Mouse (Mus musculus) hindbrain, embryonic 15.5 days (tissue): ENCODE results near the gene Atg16l1. TPM values are rescaled to one million over a fixed set of nuclear protein-coding genes. Genes with fewer than 3 reads are reported as not detected.

Experiments used
- ATAC-seq: fragments of 200-750 bp; cut with Nextera tagmentation; 2 replicates; pipeline ENCODE4 v1.8.0; 2017; ENCODE audit warnings: low read depth, moderate number of reproducible peaks, moderate TSS enrichment; ENCODE audit not compliant: low FRiP score
- H3K27ac ChIP-seq: fragments of 300-500 bp; sonication (generic); replicated peaks from 2 replicates; pipeline ENCODE4 v1.5.1; 2015; ENCODE audit warnings: mild to moderate bottlenecking, inconsistent platforms
- H3K27me3 ChIP-seq: fragments of 300-500 bp; sonication (generic); 2 replicates; pipeline ENCODE4 v1.6.1; 2015; ENCODE audit warnings: control low read depth, inconsistent platforms
- H3K36me3 ChIP-seq: fragments of 300-500 bp; sonication (generic); 2 replicates; pipeline ENCODE4 v1.6.1; 2015; ENCODE audit warnings: control low read depth, inconsistent platforms
- H3K4me1 ChIP-seq: fragments of 300-500 bp; sonication (generic); replicated peaks from 2 replicates; pipeline ENCODE4 v1.6.1; 2015; ENCODE audit warnings: control low read depth, inconsistent platforms
- H3K4me2 ChIP-seq: fragments of 300-500 bp; sonication (generic); 2 replicates; pipeline ENCODE4 v1.6.1; 2015; ENCODE audit warnings: moderate library complexity, mild to moderate bottlenecking, inconsistent platforms
- H3K4me3 ChIP-seq: fragments of 300-500 bp; sonication (generic); 2 replicates; pipeline ENCODE4 v1.5.1; 2015; ENCODE audit warnings: mild to moderate bottlenecking, inconsistent platforms
- H3K9ac ChIP-seq: fragments of 300-500 bp; sonication (generic); 2 replicates; pipeline ENCODE4 v1.6.1; 2015; ENCODE audit warnings: inconsistent platforms
- H3K9me3 ChIP-seq: fragments of 300-500 bp; sonication (generic); 2 replicates; pipeline ENCODE4 v1.6.1; 2016; ENCODE audit warnings: control low read depth, inconsistent platforms
- WGBS: fragments of 180-500 bp; shearing (Covaris S2); methylation state at CpG from one replicate; pipeline ENCODE4 v1.1.7; 2015; 5-methylcytosine and 5-hydroxymethylcytosine counted together
- polyA plus RNA-seq: library from polyadenylated mRNA; unstranded; fragments of >200 nt; fragmentation: Nextera tagmentation; extraction: Ambion mirVana; gene quantifications from 2 replicates; pipeline ENCODE4 v1.2.1, GENCODE M21; 2015

Gene Atg16l1
- 71.4 and 73.9 TPM in 2 replicates for polyA plus RNA-seq

DNA sequence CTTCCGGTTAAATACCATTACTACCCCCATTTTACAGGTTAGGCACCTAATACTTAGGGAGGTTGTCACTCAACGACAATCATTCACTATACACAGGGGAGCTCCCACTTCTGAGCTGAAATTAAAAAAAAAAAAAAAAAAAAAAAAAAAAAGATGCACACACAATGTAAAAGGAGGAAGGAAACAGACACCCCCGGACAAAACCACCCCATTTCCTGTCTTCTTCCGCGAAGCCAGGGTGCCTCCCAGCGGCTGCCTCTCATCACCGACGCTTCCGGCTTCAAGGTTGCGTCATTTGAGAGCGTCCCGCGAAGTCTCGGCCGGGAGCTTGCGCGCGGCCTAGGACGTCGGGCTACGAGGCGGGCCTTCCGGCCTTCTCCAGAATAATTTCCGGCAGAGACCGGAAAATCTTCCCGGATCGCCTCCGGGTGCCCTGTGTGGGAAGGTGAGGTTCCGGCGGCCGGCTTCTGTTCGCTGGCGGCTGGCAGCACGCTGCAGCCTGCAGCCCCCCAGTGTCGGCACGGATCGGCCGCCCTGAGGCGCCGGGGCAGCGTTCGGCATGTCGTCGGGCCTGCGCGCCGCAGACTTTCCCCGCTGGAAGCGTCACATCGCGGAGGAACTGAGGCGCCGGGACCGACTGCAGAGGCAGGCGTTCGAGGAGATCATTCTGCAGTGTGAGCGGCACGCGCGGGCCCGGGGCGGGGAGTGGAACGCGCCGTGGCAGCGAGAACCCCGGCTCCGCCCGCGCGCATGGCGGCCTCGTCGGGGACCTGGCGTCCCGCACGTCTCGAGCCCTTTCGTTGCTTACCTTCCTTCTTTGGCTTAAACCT lies at the start of gene Atg16l1:
Atg16l1 (plus strand) TSS at position 230 of the 830 bp plus-strand sequence.
- H3K9me3 ChIP-seq, result no peaks in the 10 kb centered on the region
- H3K9ac ChIP-seq, result peak within 1 kb of the TSS; percentile 80
- under 1% methylated on average over 79 of the region's 79 CpGs for WGBS
- H3K27me3 ChIP-seq, result no peaks in the 10 kb centered on the region
- peak within 1 kb of the TSS; percentile 83 for H3K27ac ChIP-seq
- peak; percentile 99 for ATAC-seq
- H3K36me3 ChIP-seq, result peaks cover 12% of the 10 kb centered on the region
- H3K4me3 ChIP-seq, result peak within 1 kb of the TSS; percentile 76
- H3K4me1 ChIP-seq, result peaks cover 22% of the 10 kb centered on the region
- peak within 1 kb of the TSS; percentile 68 for H3K4me2 ChIP-seq

DNA sequence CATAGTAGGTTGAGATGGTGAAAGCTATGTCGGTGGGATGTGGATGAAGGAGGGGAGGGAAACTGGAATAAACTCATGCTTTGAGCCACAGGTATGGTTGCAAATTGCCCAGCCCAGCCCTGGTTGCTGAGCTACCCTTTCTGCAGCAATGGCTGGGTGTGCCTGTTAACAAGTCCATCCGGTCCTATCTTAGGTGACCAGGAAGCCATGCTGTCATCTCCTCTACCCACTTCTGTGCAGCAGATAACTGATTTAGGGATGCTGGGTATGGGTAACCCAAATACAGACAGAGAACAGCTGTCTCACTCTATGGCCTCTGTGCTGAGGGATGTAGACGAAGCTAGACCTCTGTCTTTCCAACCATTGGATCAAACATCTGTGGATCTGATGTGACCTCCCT lies 49.3 kb upstream of the Atg16l1 start:
- Histone ChIP-seq H3K4me3 (no peak overlapping the region), H3K36me3 (no peaks in the 10 kb centered on the region), H3K4me1 (no peaks in the 10 kb centered on the region), H3K9me3 (no peaks in the 10 kb centered on the region), H3K27me3 (no peaks in the 10 kb centered on the region), H3K4me2 (no peak overlapping the region), H3K9ac (no peak overlapping the region), H3K27ac (no peak overlapping the region)
- ATAC-seq, result no peak
- 94% methylated on average over 3 of the region's 3 CpGs for WGBS

GRCm38 (mm10) chr1:87709020-87709419 lies 46.6 kb upstream of the Atg16l1 start:
- Histone ChIP-seq H3K9me3 (no peaks in the 10 kb centered on the region), H3K27ac (no peak overlapping the region), H3K4me1 (no peaks in the 10 kb centered on the region), H3K4me2 (no peak overlapping the region), H3K27me3 (no peaks in the 10 kb centered on the region), H3K9ac (no peak overlapping the region), H3K36me3 (no peaks in the 10 kb centered on the region), H3K4me3 (no peak overlapping the region)
- WGBS, result 35% methylated on average over 6 of the region's 6 CpGs
- no peak for ATAC-seq

DNA sequence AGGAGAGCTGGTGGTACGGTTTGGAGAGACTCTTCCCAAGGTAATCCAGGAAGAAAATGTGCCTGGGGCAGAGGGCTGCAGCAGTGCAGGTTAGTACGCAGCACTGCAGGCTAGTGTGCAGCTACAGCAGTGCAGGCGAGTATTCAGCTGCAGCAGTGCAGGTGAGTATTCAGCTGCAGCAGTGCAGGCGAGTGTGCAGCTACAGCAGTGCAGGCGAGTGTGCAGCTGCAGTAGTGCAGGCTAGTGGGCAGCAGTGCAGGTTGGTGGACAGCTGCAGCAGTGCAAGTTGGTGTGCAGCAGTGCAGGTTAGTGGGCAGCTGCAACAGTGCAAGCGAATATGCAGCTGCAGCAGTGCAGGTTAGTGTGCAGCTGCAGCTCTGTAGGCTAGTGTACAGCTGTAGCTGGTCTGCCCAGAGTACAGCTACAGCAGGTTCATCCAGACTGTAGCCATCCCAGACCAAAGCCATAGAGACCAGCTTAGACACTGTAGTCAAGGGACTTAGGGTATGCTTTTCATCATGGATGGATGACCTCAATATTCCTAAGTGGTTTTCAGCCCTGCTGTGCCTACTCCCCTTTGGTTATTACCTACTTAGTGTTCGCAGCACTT lies 45.9 kb upstream of the Atg16l1 start:
- Histone ChIP-seq H3K4me2 (no peak overlapping the region), H3K27me3 (no peaks in the 10 kb centered on the region), H3K27ac (no peak overlapping the region), H3K4me1 (no peaks in the 10 kb centered on the region), H3K4me3 (no peak overlapping the region), H3K36me3 (no peaks in the 10 kb centered on the region), H3K9ac (no peak overlapping the region), H3K9me3 (no peaks in the 10 kb centered on the region)
- 76% methylated on average over 7 of the region's 7 CpGs for WGBS
- peak; percentile 59; the same call in 1 of the 2 replicates for ATAC-seq

GRCm38 (mm10) chr1:87711938-87712613 lies 43.6 kb upstream of the Atg16l1 start:
- H3K27me3 ChIP-seq, result no peaks in the 10 kb centered on the region
- no peak overlapping the region for H3K9ac ChIP-seq
- no peak overlapping the region for H3K4me3 ChIP-seq
- no peaks in the 10 kb centered on the region for H3K9me3 ChIP-seq
- no peak overlapping the region for H3K4me2 ChIP-seq
- no peak overlapping the region for H3K27ac ChIP-seq
- WGBS, result 89% methylated on average over 10 of the region's 10 CpGs
- no peak for ATAC-seq
- H3K4me1 ChIP-seq, result no peaks in the 10 kb centered on the region
- H3K36me3 ChIP-seq, result no peaks in the 10 kb centered on the region

- Histone ChIP-seq H3K27ac (no peak overlapping the region), H3K4me3 (no peak overlapping the region), H3K36me3 (no peaks in the 10 kb centered on the region), H3K27me3 (no peaks in the 10 kb centered on the region), H3K4me1 (no peaks in the 10 kb centered on the region), H3K4me2 (no peak overlapping the region), H3K9me3 (no peaks in the 10 kb centered on the region), H3K9ac (no peak overlapping the region)
- ATAC-seq, result no peak
- WGBS, result 86% methylated on average over 1 of the region's 1 CpGs
Measured at GRCm38 (mm10) chr1:87712614-87712971, 43.1 kb upstream of the Atg16l1 start.

DNA sequence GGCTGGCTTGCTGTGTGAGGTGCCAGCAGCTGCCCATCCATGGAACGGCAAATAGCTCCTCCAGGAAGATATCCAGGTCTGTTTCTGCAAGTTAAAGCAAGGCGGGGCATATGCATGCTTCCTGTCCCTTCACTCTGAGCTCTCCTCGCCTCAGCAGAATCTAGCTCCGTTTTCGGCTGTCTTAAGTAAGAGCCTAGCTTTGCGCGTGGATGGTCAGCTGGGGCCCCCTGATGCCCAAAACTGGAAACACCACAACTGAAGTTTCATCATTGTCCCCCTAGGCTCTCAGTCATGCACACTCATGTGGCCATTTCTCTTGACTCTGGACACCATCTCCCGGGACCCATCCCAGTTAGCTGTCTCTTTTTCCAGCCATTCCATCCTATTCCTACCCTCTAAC lies 34.3 kb upstream of the Atg16l1 start:
- Histone ChIP-seq H3K9ac (no peak overlapping the region), H3K27me3 (no peaks in the 10 kb centered on the region), H3K36me3 (no peaks in the 10 kb centered on the region), H3K4me1 (no peaks in the 10 kb centered on the region), H3K9me3 (no peaks in the 10 kb centered on the region), H3K4me3 (no peak overlapping the region), H3K4me2 (no peak overlapping the region), H3K27ac (no peak overlapping the region)
- peak; percentile 79 for ATAC-seq
- 30% methylated on average over 8 of the region's 8 CpGs for WGBS

DNA sequence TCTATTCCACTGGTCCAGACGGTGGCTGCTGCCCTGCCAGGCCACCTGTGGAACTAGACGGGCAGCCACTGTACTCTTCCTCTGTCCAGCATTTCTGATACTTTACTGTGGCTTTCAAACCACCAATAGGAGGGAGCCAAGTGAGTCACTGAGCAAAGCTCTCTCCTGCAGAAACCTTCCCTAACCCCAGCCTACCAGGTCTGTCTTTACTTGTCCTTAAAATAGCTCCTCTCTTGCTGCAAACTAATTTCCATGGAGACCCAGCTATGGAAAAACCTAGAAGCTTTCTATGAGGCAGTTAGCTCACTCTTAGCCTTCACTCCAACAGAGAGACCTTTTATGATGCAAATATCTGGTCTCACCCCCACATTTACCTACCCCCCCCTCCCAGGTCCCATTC lies 33.6 kb upstream of the Atg16l1 start:
- Histone ChIP-seq H3K9me3 (no peaks in the 10 kb centered on the region), H3K9ac (no peak overlapping the region), H3K27ac (no peak overlapping the region), H3K4me1 (no peaks in the 10 kb centered on the region), H3K27me3 (no peaks in the 10 kb centered on the region), H3K36me3 (no peaks in the 10 kb centered on the region), H3K4me3 (no peak overlapping the region), H3K4me2 (no peak overlapping the region)
- 48% methylated on average over 2 of the region's 2 CpGs for WGBS
- no peak for ATAC-seq

DNA sequence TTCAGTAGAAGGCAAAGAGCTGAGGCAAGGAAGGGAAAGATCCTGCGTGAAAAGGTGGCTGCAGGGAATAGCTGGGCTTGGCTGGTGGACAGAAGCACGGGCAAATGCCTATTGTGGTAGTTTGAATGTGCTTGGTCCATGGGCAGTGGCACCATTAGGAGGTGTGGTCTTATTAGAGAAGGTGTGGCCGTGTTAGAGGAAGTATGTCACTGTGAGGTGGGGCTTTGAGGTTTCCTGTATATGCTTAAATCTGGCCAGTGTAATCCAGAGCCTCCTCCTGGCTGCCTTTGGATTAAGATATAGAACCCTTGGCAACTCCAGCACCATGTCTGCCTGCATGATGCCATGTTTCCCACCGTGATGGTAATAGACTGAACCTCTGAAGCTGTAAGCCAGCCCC lies 32.3 kb upstream of the Atg16l1 start:
- H3K4me2 ChIP-seq, result no peak overlapping the region
- no peak overlapping the region for H3K4me3 ChIP-seq
- no peaks in the 10 kb centered on the region for H3K36me3 ChIP-seq
- 80% methylated on average over 4 of the region's 4 CpGs for WGBS
- H3K9ac ChIP-seq, result no peak overlapping the region
- no peaks in the 10 kb centered on the region for H3K27me3 ChIP-seq
- no peak for ATAC-seq
- H3K4me1 ChIP-seq, result no peaks in the 10 kb centered on the region
- H3K27ac ChIP-seq, result no peak overlapping the region
- H3K9me3 ChIP-seq, result no peaks in the 10 kb centered on the region

GRCm38 (mm10) chr1:87729070-87729469 lies 26.6 kb upstream of the Atg16l1 start:
- H3K4me2 ChIP-seq, result no peak overlapping the region
- 74% methylated on average over 2 of the region's 2 CpGs for WGBS
- H3K36me3 ChIP-seq, result no peaks in the 10 kb centered on the region
- no peaks in the 10 kb centered on the region for H3K4me1 ChIP-seq
- H3K27ac ChIP-seq, result no peak overlapping the region
- no peak for ATAC-seq
- H3K9me3 ChIP-seq, result no peaks in the 10 kb centered on the region
- H3K4me3 ChIP-seq, result no peak overlapping the region
- no peak overlapping the region for H3K9ac ChIP-seq
- no peaks in the 10 kb centered on the region for H3K27me3 ChIP-seq

DNA sequence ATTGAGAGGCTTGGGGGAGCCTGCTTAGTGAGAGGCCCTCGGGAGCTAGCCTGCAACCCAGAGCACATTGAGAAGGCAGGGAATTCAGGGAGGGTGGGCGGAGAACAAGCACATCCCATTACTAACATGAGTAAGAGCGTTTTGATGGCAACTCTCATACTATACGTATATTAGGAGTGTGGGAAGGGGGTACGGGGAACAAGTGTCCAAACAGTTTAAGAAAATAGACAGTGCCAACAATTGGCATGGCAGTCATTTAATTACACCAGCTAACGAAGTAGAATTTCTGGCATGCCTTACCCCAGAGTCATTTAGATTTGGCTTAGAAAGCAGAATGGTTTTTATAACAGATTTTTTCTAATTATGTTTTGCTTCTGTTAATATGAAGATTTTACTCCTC lies 25.8 kb upstream of the Atg16l1 start:
- no peak overlapping the region for H3K9ac ChIP-seq
- no peak for ATAC-seq
- no peak overlapping the region for H3K27ac ChIP-seq
- H3K4me3 ChIP-seq, result no peak overlapping the region
- H3K9me3 ChIP-seq, result no peaks in the 10 kb centered on the region
- H3K4me1 ChIP-seq, result no peaks in the 10 kb centered on the region
- H3K4me2 ChIP-seq, result no peak overlapping the region
- H3K27me3 ChIP-seq, result no peaks in the 10 kb centered on the region
- 79% methylated on average over 6 of the region's 6 CpGs for WGBS
- no peaks in the 10 kb centered on the region for H3K36me3 ChIP-seq

DNA sequence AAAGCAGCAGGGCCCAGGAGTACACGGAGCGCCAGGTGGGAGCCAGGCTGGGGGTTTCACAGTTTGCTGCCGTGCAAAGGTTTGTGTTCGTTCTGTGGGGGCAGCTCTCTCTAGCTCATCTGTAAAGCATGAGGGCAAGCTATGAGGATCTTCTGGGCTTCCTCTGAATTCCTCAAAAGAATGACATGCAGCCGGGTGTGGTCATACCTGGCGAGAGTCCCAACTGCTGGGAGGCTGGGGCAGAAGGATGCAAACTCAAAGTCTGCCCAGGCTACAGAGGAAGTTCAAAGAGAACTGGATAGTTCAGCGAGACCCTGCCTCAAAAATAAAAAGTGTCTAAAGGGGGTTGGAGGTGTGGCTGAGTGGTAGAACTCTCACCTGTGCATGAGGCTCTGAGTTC lies 25.4 kb upstream of the Atg16l1 start:
- H3K4me1 ChIP-seq, result no peaks in the 10 kb centered on the region
- ATAC-seq, result no peak
- H3K36me3 ChIP-seq, result no peaks in the 10 kb centered on the region
- H3K9me3 ChIP-seq, result no peaks in the 10 kb centered on the region
- H3K27ac ChIP-seq, result no peak overlapping the region
- no peak overlapping the region for H3K4me3 ChIP-seq
- H3K9ac ChIP-seq, result no peak overlapping the region
- H3K4me2 ChIP-seq, result no peak overlapping the region
- WGBS, result 86% methylated on average over 7 of the region's 7 CpGs
- H3K27me3 ChIP-seq, result no peaks in the 10 kb centered on the region
